Mouse (Mus musculus) intestine, embryonic 15.5 days (tissue): ENCODE measurements around the gene Ppp2r3a. TPM values are rescaled to one million over a fixed set of nuclear protein-coding genes. Genes with fewer than 3 reads are reported as not detected.

Experiments used
- ATAC-seq: fragments of 200-750 bp; cut with Nextera tagmentation; 2 replicates; pipeline ENCODE4 v1.8.0; 2017; ENCODE audit warnings: moderate TSS enrichment, moderate library complexity
- H3K27ac ChIP-seq: fragments of 300-500 bp; sonication (generic); 2 replicates; pipeline ENCODE4 v1.5.1; 2015; ENCODE audit warnings: mild to moderate bottlenecking, inconsistent platforms
- H3K27me3 ChIP-seq: fragments of 300-500 bp; sonication (generic); replicated peaks from 2 replicates; pipeline ENCODE4 v1.6.1; 2015; ENCODE audit warnings: inconsistent platforms
- H3K36me3 ChIP-seq: fragments of 300-500 bp; sonication (generic); 2 replicates; pipeline ENCODE4 v1.6.1; 2015; ENCODE audit warnings: inconsistent platforms
- H3K4me1 ChIP-seq: fragments of 300-500 bp; sonication (generic); replicated peaks from 2 replicates; pipeline ENCODE4 v1.6.1; 2015; ENCODE audit warnings: inconsistent platforms
- H3K4me2 ChIP-seq: fragments of 300-500 bp; sonication (generic); replicated peaks from 2 replicates; pipeline ENCODE4 v1.6.1; 2015; ENCODE audit warnings: mild to moderate bottlenecking, inconsistent platforms
- H3K4me3 ChIP-seq: fragments of 300-500 bp; sonication (generic); replicated peaks from 2 replicates; pipeline ENCODE4 v1.5.1; 2015; ENCODE audit warnings: inconsistent platforms
- H3K9ac ChIP-seq: fragments of 300-500 bp; sonication (generic); 2 replicates; pipeline ENCODE4 v1.6.1; 2015; ENCODE audit warnings: inconsistent platforms
- H3K9me3 ChIP-seq: fragments of 300-500 bp; sonication (generic); 2 replicates; pipeline ENCODE4 v1.6.1; 2016; ENCODE audit warnings: inconsistent platforms
- WGBS: fragments of 180-500 bp; shearing (Covaris S2); methylation state at CpG from one replicate; pipeline ENCODE4 v1.1.7; 2015; 5-methylcytosine and 5-hydroxymethylcytosine counted together
- polyA plus RNA-seq: library from polyadenylated mRNA; unstranded; fragments of >200 nt; fragmentation: Nextera tagmentation; extraction: Ambion mirVana; gene quantifications from 2 replicates; pipeline ENCODE4 v1.2.1, GENCODE M21; 2015

Ppp2r3a gene
- polyA plus RNA-seq, 1 experiment from 2014 or later, result 9.8 TPM

- Histone ChIP-seq H3K27ac (no peak overlapping the region), H3K4me1 (peaks cover 10% of the 10 kb centered on the region), H3K9ac (no peak overlapping the region), H3K4me2 (peak overlapping the region; percentile 70), H3K4me3 (no peak overlapping the region), H3K36me3 (no peaks in the 10 kb centered on the region), H3K9me3 (no peaks in the 10 kb centered on the region), H3K27me3 (no peaks in the 10 kb centered on the region)
- ATAC-seq, result no peak
- 71% methylated on average over 4 of the region's 4 CpGs for WGBS
Measured at GRCm38 (mm10) chr9:101249626-101250025, 2.0 kb downstream of the Ppp2r3a start.

DNA sequence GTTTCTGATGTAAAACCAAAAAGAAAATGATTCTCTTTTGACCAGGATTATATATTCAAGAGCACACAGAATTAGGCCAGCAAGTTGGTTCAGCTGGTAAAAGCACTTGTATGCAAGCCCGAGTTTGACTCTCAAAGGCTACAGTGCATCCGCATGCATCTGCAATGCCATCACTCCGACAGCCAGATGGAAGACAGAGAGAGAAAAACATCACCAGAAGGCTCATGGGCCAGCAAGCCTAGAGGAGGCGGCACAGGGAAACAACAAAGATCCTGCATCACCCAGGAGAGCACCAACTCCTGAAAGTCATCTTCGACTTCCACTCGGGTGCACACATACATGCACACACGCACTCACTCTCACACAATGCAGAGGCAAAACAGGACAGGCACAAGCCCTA lies 4.1 kb downstream of the Ppp2r3a start:
- 81% methylated on average over 7 of the region's 7 CpGs for WGBS

DNA sequence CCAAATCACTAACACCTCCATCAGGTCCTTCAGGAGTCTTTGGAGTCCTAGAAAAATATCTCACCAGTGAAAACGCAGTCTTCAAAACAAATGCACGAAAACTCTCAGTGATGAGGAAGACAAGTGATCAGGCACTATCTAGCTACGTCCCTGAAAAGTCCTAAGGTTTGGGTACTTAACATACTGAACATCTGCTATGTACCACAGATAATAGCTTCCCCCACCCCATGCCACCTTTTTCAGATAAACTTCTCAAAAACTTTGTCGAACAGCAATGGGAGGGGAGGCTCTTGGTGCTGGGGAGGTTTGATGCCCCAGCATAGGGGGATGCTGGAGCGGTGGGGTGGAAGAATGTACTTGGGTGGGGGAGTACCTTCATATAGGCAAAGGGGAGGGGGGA lies 6.1 kb downstream of the Ppp2r3a start:
- H3K4me3 ChIP-seq, result no peak overlapping the region
- no peak overlapping the region for H3K9ac ChIP-seq
- no peaks in the 10 kb centered on the region for H3K9me3 ChIP-seq
- H3K27me3 ChIP-seq, result no peaks in the 10 kb centered on the region
- H3K4me1 ChIP-seq, result peaks cover 10% of the 10 kb centered on the region
- no peak overlapping the region for H3K27ac ChIP-seq
- ATAC-seq, result no peak
- H3K36me3 ChIP-seq, result no peaks in the 10 kb centered on the region
- H3K4me2 ChIP-seq, result no peak overlapping the region
- 93% methylated on average over 5 of the region's 5 CpGs for WGBS

More for the DNA sequence above, 4.1 kb downstream of the Ppp2r3a start:
- ATAC-seq, result no peak
- Histone ChIP-seq H3K4me1 (peaks cover 10% of the 10 kb centered on the region), H3K27ac (no peak overlapping the region), H3K4me2 (no peak overlapping the region), H3K9me3 (no peaks in the 10 kb centered on the region), H3K36me3 (no peaks in the 10 kb centered on the region), H3K27me3 (no peaks in the 10 kb centered on the region), H3K4me3 (no peak overlapping the region), H3K9ac (no peak overlapping the region)

DNA sequence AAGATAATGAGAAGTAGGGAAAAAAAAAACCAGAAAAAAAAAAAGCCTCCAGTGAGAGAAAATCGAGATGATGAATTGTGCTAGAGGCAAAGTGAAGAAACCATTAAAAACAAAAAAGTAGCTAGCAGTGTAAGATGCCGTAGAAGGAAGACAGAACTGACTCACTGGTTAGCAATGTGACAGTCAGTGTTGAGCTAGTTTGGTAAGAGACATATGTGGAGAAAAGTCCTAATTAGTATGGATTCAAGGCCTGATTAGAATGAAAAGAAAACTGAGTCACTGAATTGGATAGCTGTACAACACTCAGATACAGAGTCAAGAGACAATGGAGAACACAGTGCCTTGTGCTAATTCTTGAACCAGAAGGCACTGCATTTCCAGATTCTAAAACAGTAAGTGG lies 7.9 kb downstream of the Ppp2r3a start:
- ATAC-seq, result no peak
- H3K9me3 ChIP-seq, result no peaks in the 10 kb centered on the region

GRCm38 (mm10) chr9:101240161-101240560 lies 11.4 kb downstream of the Ppp2r3a start:
- Histone ChIP-seq H3K9me3 (no peaks in the 10 kb centered on the region), H3K4me2 (no peak overlapping the region), H3K9ac (no peak overlapping the region), H3K36me3 (no peaks in the 10 kb centered on the region), H3K27ac (no peak overlapping the region), H3K4me1 (no peaks in the 10 kb centered on the region), H3K4me3 (no peak overlapping the region), H3K27me3 (no peaks in the 10 kb centered on the region)
- WGBS, result 74% methylated on average over 3 of the region's 3 CpGs
- ATAC-seq, result no peak

More for the DNA sequence above, 7.9 kb downstream of the Ppp2r3a start:
- Histone ChIP-seq H3K27ac (no peak overlapping the region), H3K4me1 (no peaks in the 10 kb centered on the region), H3K4me2 (no peak overlapping the region), H3K36me3 (no peaks in the 10 kb centered on the region), H3K27me3 (no peaks in the 10 kb centered on the region), H3K4me3 (no peak overlapping the region), H3K9ac (no peak overlapping the region)
- WGBS, result 54% methylated on average over 2 of the region's 2 CpGs

DNA sequence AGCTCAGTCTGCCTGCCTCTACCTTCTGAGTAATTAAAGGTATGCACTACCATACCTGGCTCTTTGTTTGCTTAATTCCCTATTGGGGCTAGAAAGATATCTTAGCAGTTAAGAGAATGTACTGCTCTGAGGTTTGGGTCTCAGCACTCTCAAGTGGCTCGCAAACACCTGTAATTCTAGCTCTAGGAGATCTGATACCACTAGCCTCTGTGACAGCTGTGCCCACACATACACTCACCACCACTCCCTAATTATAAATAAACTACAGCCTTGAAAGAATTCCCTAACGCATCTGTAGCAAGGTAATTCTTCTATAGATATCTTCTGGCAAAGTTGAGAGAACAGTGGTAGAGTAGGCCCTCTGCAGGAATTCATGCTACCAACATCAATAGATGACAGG lies 15.8 kb downstream of the Ppp2r3a start:
- no peaks in the 10 kb centered on the region for H3K27me3 ChIP-seq

DNA sequence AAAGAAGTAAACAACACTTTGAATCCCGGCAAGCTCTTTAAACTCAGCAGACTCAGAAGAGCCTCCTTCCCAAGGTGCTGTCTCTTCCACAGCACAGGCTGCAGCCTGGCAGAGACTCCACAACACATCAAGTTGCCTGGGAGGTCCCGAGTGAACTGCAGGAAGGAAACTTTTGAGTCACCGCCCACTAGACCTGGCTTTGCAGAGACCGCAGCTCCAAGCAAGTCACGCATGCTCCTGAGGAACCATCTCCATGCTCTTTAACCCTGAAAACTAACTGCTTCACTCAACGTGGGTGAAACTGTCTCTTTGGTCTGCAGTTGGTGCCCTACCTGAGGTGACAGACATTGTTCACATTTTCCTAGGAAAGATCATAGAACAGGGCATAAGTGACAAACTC lies 19.6 kb downstream of the Ppp2r3a start:
- H3K36me3 ChIP-seq, result no peaks in the 10 kb centered on the region
- H3K27me3 ChIP-seq, result no peaks in the 10 kb centered on the region
- H3K4me2 ChIP-seq, result no peak overlapping the region
- no peaks in the 10 kb centered on the region for H3K9me3 ChIP-seq
- no peaks in the 10 kb centered on the region for H3K4me1 ChIP-seq
- H3K9ac ChIP-seq, result no peak overlapping the region
- no peak for ATAC-seq
- no peak overlapping the region for H3K27ac ChIP-seq
- H3K4me3 ChIP-seq, result no peak overlapping the region
- WGBS, result 65% methylated on average over 6 of the region's 6 CpGs

More for the DNA sequence above, 15.8 kb downstream of the Ppp2r3a start:
- Histone ChIP-seq H3K9ac (no peak overlapping the region), H3K4me2 (no peak overlapping the region), H3K36me3 (no peaks in the 10 kb centered on the region), H3K4me1 (no peaks in the 10 kb centered on the region), H3K9me3 (no peaks in the 10 kb centered on the region), H3K27ac (no peak overlapping the region), H3K4me3 (no peak overlapping the region)
- ATAC-seq, result no peak
- 61% methylated on average over 2 of the region's 2 CpGs for WGBS

DNA sequence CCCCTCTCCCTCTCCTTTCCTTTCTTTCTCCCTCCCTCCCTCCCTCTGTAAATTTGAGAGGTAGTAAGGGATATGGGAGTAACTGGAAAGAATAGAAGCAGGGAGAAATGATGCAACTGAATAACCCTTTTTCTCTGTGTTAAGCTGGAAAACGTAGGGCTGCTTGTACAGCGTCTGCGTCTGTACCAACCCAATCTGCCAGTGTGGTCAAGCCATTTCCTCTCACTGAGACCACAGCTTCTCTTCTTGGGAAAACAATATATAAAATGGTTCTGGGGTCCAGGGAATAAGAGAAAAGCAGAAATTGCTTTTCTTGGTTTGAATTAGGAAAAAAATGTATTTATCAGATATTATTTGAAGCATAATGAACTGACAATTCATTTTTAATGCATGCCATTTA lies 21.6 kb downstream of the Ppp2r3a start:
- 81% methylated on average over 3 of the region's 3 CpGs for WGBS
- Histone ChIP-seq H3K4me3 (no peak overlapping the region), H3K27me3 (no peaks in the 10 kb centered on the region), H3K4me2 (no peak overlapping the region), H3K9ac (no peak overlapping the region), H3K9me3 (no peaks in the 10 kb centered on the region), H3K36me3 (no peaks in the 10 kb centered on the region), H3K27ac (no peak overlapping the region), H3K4me1 (no peaks in the 10 kb centered on the region)
- no peak for ATAC-seq

DNA sequence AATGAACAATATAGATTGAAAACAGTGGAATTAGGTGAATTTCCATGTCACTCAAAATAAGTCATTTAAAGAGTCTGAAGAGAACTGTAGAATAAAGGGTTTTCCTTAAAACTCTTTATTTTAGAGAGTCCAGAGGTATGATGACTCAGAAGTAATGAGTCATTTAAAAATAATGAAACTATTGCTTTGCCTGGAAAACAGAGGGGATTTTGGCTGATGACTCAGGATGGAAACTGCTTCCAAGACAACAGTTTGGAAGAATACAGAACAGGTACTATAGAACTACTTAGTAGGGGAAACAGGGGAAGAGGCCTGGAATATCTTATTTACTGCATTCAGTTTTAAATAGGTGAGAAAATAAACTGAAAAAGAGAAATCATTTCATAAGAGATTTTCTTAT lies 22.7 kb downstream of the Ppp2r3a start:
- H3K27ac ChIP-seq, result no peak overlapping the region
- no peaks in the 10 kb centered on the region for H3K4me1 ChIP-seq

GRCm38 (mm10) chr9:101207984-101208383 lies 43.6 kb downstream of the Ppp2r3a start:
- no peaks in the 10 kb centered on the region for H3K9me3 ChIP-seq
- H3K27ac ChIP-seq, result no peak overlapping the region
- H3K4me1 ChIP-seq, result no peaks in the 10 kb centered on the region
- no peak overlapping the region for H3K4me3 ChIP-seq
- no peaks in the 10 kb centered on the region for H3K27me3 ChIP-seq
- ATAC-seq, result no peak
- 0 out of 2 replicates have a peak, but pooled peaks cover 3% of the 10 kb centered on the region for H3K36me3 ChIP-seq
- 60% methylated on average over 1 of the region's 1 CpGs for WGBS
- no peak overlapping the region for H3K4me2 ChIP-seq
- H3K9ac ChIP-seq, result no peak overlapping the region

More for the DNA sequence above, 22.7 kb downstream of the Ppp2r3a start:
- H3K4me3 ChIP-seq, result no peak overlapping the region
- H3K4me2 ChIP-seq, result no peak overlapping the region
- H3K36me3 ChIP-seq, result no peaks in the 10 kb centered on the region
- no peaks in the 10 kb centered on the region for H3K9me3 ChIP-seq
- no peak overlapping the region for H3K9ac ChIP-seq
- ATAC-seq, result no peak
- no peaks in the 10 kb centered on the region for H3K27me3 ChIP-seq

DNA sequence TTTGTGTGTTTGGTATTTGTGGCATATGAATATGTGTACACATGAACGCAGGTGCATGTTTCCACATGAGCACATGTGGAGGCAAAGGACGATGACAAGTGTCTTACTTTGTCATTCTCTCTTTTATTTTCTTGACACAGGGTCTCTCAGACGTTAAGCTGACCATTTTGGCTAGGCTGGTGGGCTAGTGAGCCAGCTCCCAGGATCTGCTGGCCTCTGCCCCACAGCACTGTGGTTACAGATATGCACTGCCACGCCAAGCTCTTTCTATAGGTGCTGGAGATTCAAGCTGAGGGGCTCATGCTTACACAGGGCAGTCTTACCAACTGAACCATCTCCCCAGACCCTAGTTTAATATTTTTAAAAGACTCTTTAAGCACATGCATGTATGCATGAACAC lies 45.1 kb downstream of the Ppp2r3a start:
- H3K4me3 ChIP-seq, result no peak overlapping the region
- H3K9ac ChIP-seq, result no peak overlapping the region
- no peak overlapping the region for H3K4me2 ChIP-seq
- H3K27me3 ChIP-seq, result no peaks in the 10 kb centered on the region
- H3K4me1 ChIP-seq, result no peaks in the 10 kb centered on the region
- whole genome bisulfite sequencing, result 81% methylated on average over 4 of the region's 4 CpGs
- no peak overlapping the region for H3K27ac ChIP-seq
- no peak for ATAC-seq
- no peaks in the 10 kb centered on the region for H3K9me3 ChIP-seq
- H3K36me3 ChIP-seq, result 0 out of 2 replicates have a peak, but pooled peaks cover 3% of the 10 kb centered on the region

- 59% methylated on average over 1 of the region's 1 CpGs for WGBS
- Histone ChIP-seq H3K9ac (no peak overlapping the region), H3K4me2 (no peak overlapping the region)
Measured at GRCm38 (mm10) chr9:101205216-101205615, 46.4 kb downstream of the Ppp2r3a start.

DNA sequence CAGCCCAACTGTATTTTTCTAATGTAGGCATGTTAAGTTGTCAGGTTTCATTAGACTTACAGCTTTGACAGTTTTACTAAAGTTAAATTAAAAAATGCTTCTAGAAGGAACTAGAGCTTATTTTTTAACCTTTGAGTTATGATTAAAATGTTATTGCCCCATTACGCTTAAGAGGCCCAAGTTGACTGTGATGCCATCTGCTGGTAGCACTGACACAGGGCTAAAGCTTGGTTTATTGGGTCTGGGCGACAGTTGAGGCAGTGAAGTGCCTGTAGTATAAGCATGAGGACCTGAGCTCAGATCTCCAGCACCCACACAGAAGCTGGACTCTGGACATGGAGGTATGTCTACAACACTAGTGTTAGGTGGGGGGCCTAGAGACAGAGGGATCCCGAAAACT lies 47.5 kb downstream of the Ppp2r3a start:
- no peak overlapping the region for H3K27ac ChIP-seq
- H3K36me3 ChIP-seq, result no peaks in the 10 kb centered on the region
- no peak overlapping the region for H3K9ac ChIP-seq
- 0 out of 2 replicates have a peak, but pooled peaks cover 2% of the 10 kb centered on the region for H3K4me1 ChIP-seq
- H3K4me3 ChIP-seq, result no peak overlapping the region
- 87% methylated on average over 3 of the region's 3 CpGs for WGBS
- no peaks in the 10 kb centered on the region for H3K9me3 ChIP-seq
- H3K27me3 ChIP-seq, result no peaks in the 10 kb centered on the region
- H3K4me2 ChIP-seq, result no peak overlapping the region
- ATAC-seq, result no peak

More at GRCm38 (mm10) chr9:101205216-101205615, 46.4 kb downstream of the Ppp2r3a start:
- Histone ChIP-seq H3K27ac (no peak overlapping the region), H3K27me3 (no peaks in the 10 kb centered on the region), H3K36me3 (no peaks in the 10 kb centered on the region), H3K4me3 (no peak overlapping the region), H3K9me3 (no peaks in the 10 kb centered on the region), H3K4me1 (0 out of 2 replicates have a peak, but pooled peaks cover 2% of the 10 kb centered on the region)
- no peak for ATAC-seq
